Mouse (Mus musculus): ENCODE measurements around the gene Opcml. TPM values are rescaled to one million over a fixed set of nuclear protein-coding genes. Genes with fewer than 3 reads are reported as not detected.

The Opcml gene
- total and polyA plus RNA-seq, 2 experiments from 2014 or later: 0.49 to 0.57 TPM

- H3K4me2 ChIP-seq (ENCODE audit: low read depth, low read length): no peak overlapping the region
- no peaks in the 10 kb centered on the region for H3K36me3 ChIP-seq (replicated peaks; ENCODE audit: control insufficient read depth, insufficient read depth, low read length)
- no peak for ATAC-seq (ENCODE audit: insufficient read depth, low read depth)
- no peak overlapping the region for H3K4me3 ChIP-seq (ENCODE audit: low read depth, low read length)
- TF ChIP-seq EP300 (IDR thresholded peaks at IDR 0.05; ENCODE audit: low read depth): no peak
- TF ChIP-seq CTCF (IDR thresholded peaks at IDR 0.05; ENCODE audit: low read depth): no peak
- no peak overlapping the region for H3K27ac ChIP-seq (ENCODE audit: low read depth)
- H3K9me3 ChIP-seq (replicated peaks; ENCODE audit: control insufficient read depth, low read length): no peaks in the 10 kb centered on the region
- H3K9ac ChIP-seq (replicated peaks; ENCODE audit: low read depth, low read length): no peak overlapping the region
- no peak for DNase-seq (ENCODE audit: low spot score)
- no peaks in the 10 kb centered on the region for H3K27me3 ChIP-seq (ENCODE audit: control insufficient read depth, insufficient read depth, low read length)
- no peaks in the 10 kb centered on the region for H3K4me1 ChIP-seq (ENCODE audit: control insufficient read depth, insufficient read depth)
- 68% methylated on average over 5 of the region's 5 CpGs for WGBS
Observed at GRCm38 (mm10) chr9:28752908-28753307, 962.3 kb downstream of the Opcml start.

GRCm38 (mm10) chr9:28756841-28757451 is 966.4 kb downstream of the Opcml start:
- H3K27me3 ChIP-seq (ENCODE audit: control insufficient read depth, insufficient read depth, low read length): no peaks in the 10 kb centered on the region
- H3K9ac ChIP-seq (replicated peaks; ENCODE audit: low read depth, low read length): no peak overlapping the region
- no peak overlapping the region for H3K4me3 ChIP-seq (ENCODE audit: low read depth, low read length)
- 65% methylated on average over 4 of the region's 4 CpGs for WGBS
- H3K9me3 ChIP-seq (replicated peaks; ENCODE audit: control insufficient read depth, low read length): no peaks in the 10 kb centered on the region
- no peaks in the 10 kb centered on the region for H3K4me1 ChIP-seq (ENCODE audit: control insufficient read depth, insufficient read depth)
- no peak overlapping the region for H3K27ac ChIP-seq (ENCODE audit: low read depth)
- TF ChIP-seq CTCF (IDR thresholded peaks at IDR 0.05; ENCODE audit: low read depth) (no peak), EP300 (IDR thresholded peaks at IDR 0.05; ENCODE audit: low read depth) (no peak)
- DNase-seq (ENCODE audit: low spot score) (no peak), ATAC-seq (ENCODE audit: insufficient read depth, low read depth) (no peak)
- H3K36me3 ChIP-seq (replicated peaks; ENCODE audit: control insufficient read depth, insufficient read depth, low read length): no peaks in the 10 kb centered on the region
- H3K4me2 ChIP-seq (ENCODE audit: low read depth, low read length): no peak overlapping the region

- H3K36me3 ChIP-seq (replicated peaks; ENCODE audit: control insufficient read depth, insufficient read depth, low read length): no peaks in the 10 kb centered on the region
- no peak overlapping the region for H3K4me3 ChIP-seq (ENCODE audit: low read depth, low read length)
- 72% methylated on average over 4 of the region's 4 CpGs for WGBS
- H3K4me1 ChIP-seq (ENCODE audit: control insufficient read depth, insufficient read depth): no peaks in the 10 kb centered on the region
- no peaks in the 10 kb centered on the region for H3K9me3 ChIP-seq (replicated peaks; ENCODE audit: control insufficient read depth, low read length)
- H3K4me2 ChIP-seq (ENCODE audit: low read depth, low read length): no peak overlapping the region
- H3K9ac ChIP-seq (replicated peaks; ENCODE audit: low read depth, low read length): no peak overlapping the region
- no peak for DNase-seq (ENCODE audit: low spot score)
- TF ChIP-seq CTCF (IDR thresholded peaks at IDR 0.05; ENCODE audit: low read depth): no peak
- TF ChIP-seq EP300 (IDR thresholded peaks at IDR 0.05; ENCODE audit: low read depth): no peak
- no peaks in the 10 kb centered on the region for H3K27me3 ChIP-seq (ENCODE audit: control insufficient read depth, insufficient read depth, low read length)
- ATAC-seq (ENCODE audit: insufficient read depth, low read depth): no peak
- H3K27ac ChIP-seq (ENCODE audit: low read depth): no peak overlapping the region
Observed at GRCm38 (mm10) chr9:28761460-28761859, 970.9 kb downstream of the Opcml start.

DNA sequence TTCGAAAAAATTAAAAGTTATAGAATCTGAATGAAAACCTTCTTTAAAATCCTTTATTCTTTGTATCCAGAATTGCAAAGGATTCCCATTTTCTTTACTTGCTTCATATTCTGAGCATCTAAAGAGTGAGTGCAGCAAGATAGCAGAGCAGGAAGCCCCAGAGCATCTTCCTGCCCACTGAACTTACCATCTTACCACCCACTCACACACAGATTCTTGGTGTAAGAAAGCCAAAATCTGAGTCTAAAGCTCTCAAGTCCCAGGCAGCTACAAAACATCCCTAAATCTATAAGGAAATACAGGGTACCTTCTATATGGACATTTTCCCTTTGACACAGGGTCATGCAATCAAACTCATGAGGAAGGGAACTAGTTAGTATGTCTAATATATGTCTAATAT is 973.6 kb downstream of the Opcml start:
- Histone ChIP-seq H3K9ac (replicated peaks; ENCODE audit: low read depth, low read length) (no peak overlapping the region), H3K4me3 (ENCODE audit: low read depth, low read length) (no peak overlapping the region), H3K27me3 (ENCODE audit: control insufficient read depth, insufficient read depth, low read length) (no peaks in the 10 kb centered on the region), H3K4me1 (ENCODE audit: control insufficient read depth, insufficient read depth) (no peaks in the 10 kb centered on the region), H3K36me3 (replicated peaks; ENCODE audit: control insufficient read depth, insufficient read depth, low read length) (no peaks in the 10 kb centered on the region), H3K4me2 (ENCODE audit: low read depth, low read length) (no peak overlapping the region), H3K27ac (ENCODE audit: low read depth) (no peak overlapping the region), H3K9me3 (replicated peaks; ENCODE audit: control insufficient read depth, low read length) (no peaks in the 10 kb centered on the region)
- no peak for DNase-seq (ENCODE audit: low spot score)
- TF ChIP-seq EP300 (IDR thresholded peaks at IDR 0.05; ENCODE audit: low read depth) (no peak), CTCF (IDR thresholded peaks at IDR 0.05; ENCODE audit: low read depth) (no peak)
- 61% methylated on average over 1 of the region's 1 CpGs for WGBS
- ATAC-seq (ENCODE audit: insufficient read depth, low read depth): no peak

- no peak overlapping the region for H3K4me2 ChIP-seq (ENCODE audit: low read depth, low read length)
- DNase-seq (ENCODE audit: low spot score) (no peak), ATAC-seq (ENCODE audit: insufficient read depth, low read depth) (no peak)
- H3K9me3 ChIP-seq (replicated peaks; ENCODE audit: control insufficient read depth, low read length): peaks cover 7% of the 10 kb centered on the region; the same call in 1 of the 2 replicates
- H3K4me1 ChIP-seq (ENCODE audit: control insufficient read depth, insufficient read depth): no peaks in the 10 kb centered on the region
- WGBS: 78% methylated on average over 10 of the region's 10 CpGs
- no peak overlapping the region for H3K9ac ChIP-seq (replicated peaks; ENCODE audit: low read depth, low read length)
- H3K27ac ChIP-seq (ENCODE audit: low read depth): no peak overlapping the region
- no peaks in the 10 kb centered on the region for H3K27me3 ChIP-seq (ENCODE audit: control insufficient read depth, insufficient read depth, low read length)
- H3K36me3 ChIP-seq (replicated peaks; ENCODE audit: control insufficient read depth, insufficient read depth, low read length): no peaks in the 10 kb centered on the region
- TF ChIP-seq EP300 (IDR thresholded peaks at IDR 0.05; ENCODE audit: low read depth) (no peak), CTCF (IDR thresholded peaks at IDR 0.05; ENCODE audit: low read depth) (no peak)
- no peak overlapping the region for H3K4me3 ChIP-seq (ENCODE audit: low read depth, low read length)
Observed at GRCm38 (mm10) chr9:28776517-28777503, 986.2 kb downstream of the Opcml start.
